Mouse (Mus musculus): ENCODE data around the gene Man1a.

DNA sequence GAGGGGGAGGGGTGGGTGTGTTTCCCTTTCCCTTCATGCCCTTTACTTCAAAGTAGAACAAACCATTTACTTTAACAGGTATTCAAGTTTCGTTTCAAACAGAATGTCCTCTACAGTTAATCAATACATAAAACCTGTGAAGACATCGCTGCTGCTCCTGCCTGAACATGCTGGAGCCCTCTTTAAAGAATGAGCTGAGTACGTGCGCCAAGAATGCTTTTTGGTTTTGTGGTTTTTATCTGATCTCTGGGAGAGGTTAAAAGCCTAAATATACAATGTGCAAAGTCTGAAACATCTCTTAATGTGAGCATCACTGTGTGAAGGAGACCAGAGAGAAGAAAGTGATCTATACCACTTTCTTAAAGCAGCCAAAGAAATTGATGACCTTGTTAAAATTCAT is 186.9 kb downstream of the Man1a start:
- no peak for TF ChIP-seq CTCF (IDR thresholded peaks at IDR 0.05; ENCODE audit: extremely low read depth, insufficient read depth, insufficient read length, insufficient replicate concordance)
- TF ChIP-seq POLR2A (IDR thresholded peaks at IDR 0.05; ENCODE audit: low read depth, low read length), result no peak

Data from spleen, adult 2 months (tissue).